Comparison of ENCODE assay signal across 9 mouse cellular contexts in the genomic region with DNA sequence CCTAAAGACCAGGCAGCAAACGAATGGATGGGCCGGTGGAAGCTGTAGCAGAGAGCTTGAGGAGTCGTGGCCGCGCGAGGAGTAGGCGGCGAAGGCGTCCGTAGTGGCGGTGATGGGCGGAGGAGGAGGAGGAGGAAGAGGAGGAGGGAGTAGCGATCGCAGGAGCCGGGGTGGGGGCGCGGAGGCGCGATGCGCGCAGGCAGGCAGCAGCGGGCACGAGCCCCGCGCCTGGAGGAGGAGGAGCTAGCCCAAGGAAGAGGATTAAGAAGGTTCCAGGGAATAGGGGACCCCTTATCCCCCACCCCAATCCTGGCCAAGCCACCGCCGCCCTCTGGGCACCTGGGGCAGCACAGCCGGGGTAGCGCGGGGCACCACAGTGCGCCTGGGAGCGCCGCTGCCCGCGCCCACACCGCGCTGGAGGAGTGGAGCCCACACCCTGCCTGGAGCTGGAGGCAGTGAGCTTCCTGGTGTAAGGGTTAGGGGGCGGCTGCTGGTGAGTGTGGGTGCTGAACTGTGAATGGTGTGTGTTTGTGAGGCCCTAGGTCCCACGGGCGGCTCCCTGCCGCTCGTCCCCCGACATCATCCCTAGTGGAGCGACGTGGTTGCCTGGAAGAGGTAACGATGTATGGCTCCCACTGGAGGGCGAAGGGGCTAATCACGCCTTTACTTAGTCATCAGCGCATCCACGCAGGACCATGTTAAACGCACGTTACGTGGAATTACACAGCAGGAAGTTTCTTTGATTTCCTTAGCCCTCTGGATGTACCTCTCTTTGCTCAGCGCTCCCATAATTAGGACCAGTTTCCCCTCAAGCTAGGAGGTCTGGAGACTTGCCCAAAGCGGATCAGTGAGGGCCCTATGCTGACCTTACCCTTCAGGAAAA. TPM values are rescaled to one million over a fixed set of nuclear protein-coding genes. Genes with fewer than 3 reads are reported as not detected.
DNase-seq lines count a peak whose midpoint lies in the region; ATAC-seq and TF ChIP-seq lines count a peak whose summit lies in the region.
"Had no signal": no experiment of that assay in that cellular context is flagged by ENCODE, and none has a peak within 500 bp of the region (broad histone marks: within the 10 kb centered on the region; RNA-seq: fewer than 3 reads in every experiment).

A gene (minus strand): TSS at position 125 of the 883 bp plus-strand sequence.

- under 1% methylated on average over 43 of the region's 55 CpGs for WGBS in heart, embryonic 12.5 days
- under 1% methylated on average over 55 of the region's 55 CpGs for WGBS in embryonic facial prominence, embryonic 10.5 days
- 0% methylated on average over 43 of the region's 55 CpGs for WGBS in hindbrain, embryonic 14.5 days
- under 1% methylated on average over 47 of the region's 55 CpGs for WGBS in midbrain, postnatal 0 days

- H3K36me3 ChIP-seq in heart, embryonic 12.5 days = no peaks in the 10 kb centered on the region
- H3K36me3 ChIP-seq in embryonic facial prominence, embryonic 10.5 days (replicated peaks) = no peaks in the 10 kb centered on the region
- no peaks in the 10 kb centered on the region for H3K36me3 ChIP-seq in hindbrain, embryonic 14.5 days (replicated peaks; ENCODE audit: control insufficient read depth, insufficient read depth)
- no peaks in the 10 kb centered on the region for H3K36me3 ChIP-seq in midbrain, postnatal 0 days (ENCODE audit: insufficient read depth, low read length)

- DNase-seq in heart, adult 8-10 months (ENCODE audit: low spot score) = no peak
- peak; percentile 1 to 17 for DNase-seq in adrenal gland, adult 18-20 months (ENCODE audit: low spot score in 2 of 2)
- peak; percentile 69 for DNase-seq in embryonic facial prominence, embryonic 10.5 days (ENCODE audit: low spot score)
- DNase-seq in hindbrain, embryonic 14.5 days (ENCODE audit: low spot score) = peak; percentile 68
- peak; percentile 59 to 78 for DNase-seq in left cerebral cortex, adult 9 months (ENCODE audit: low spot score in 2 of 2)
- peak; percentile 76 for DNase-seq in midbrain, postnatal 0 days (ENCODE audit: low spot score)
- DNase-seq in spleen, postnatal 36 days (ENCODE audit: low spot score in 2 of 2) = no peak

- no peaks in the 10 kb centered on the region for H3K4me1 ChIP-seq in heart, embryonic 12.5 days (replicated peaks)
- H3K4me1 ChIP-seq in embryonic facial prominence, embryonic 10.5 days = peaks cover 3% of the 10 kb centered on the region; the same call in 1 of the 2 replicates
- H3K4me1 ChIP-seq in hindbrain, embryonic 14.5 days (replicated peaks; ENCODE audit: control insufficient read depth, insufficient read depth, low read length) = peaks cover 11% of the 10 kb centered on the region; the same call in 1 of the 2 replicates
- H3K4me1 ChIP-seq in midbrain, postnatal 0 days (ENCODE audit: insufficient read depth, low read length) = no peaks in the 10 kb centered on the region

- H3K27ac ChIP-seq in heart, embryonic 12.5 days (ENCODE audit: poor library complexity, severe bottlenecking) = no peak within 1 kb of the TSS
- peak within 1 kb of the TSS; percentile 82 for H3K27ac ChIP-seq in embryonic facial prominence, embryonic 10.5 days (replicated peaks)
- H3K27ac ChIP-seq in hindbrain, embryonic 14.5 days = peak within 1 kb of the TSS; percentile 93
- peak within 1 kb of the TSS; percentile 93 for H3K27ac ChIP-seq in midbrain, postnatal 0 days (ENCODE audit: low read depth, low read length)

- H3K9me3 ChIP-seq in heart, embryonic 12.5 days (replicated peaks) = no peaks in the 10 kb centered on the region
- H3K9me3 ChIP-seq in embryonic facial prominence, embryonic 10.5 days = no peaks in the 10 kb centered on the region
- H3K9me3 ChIP-seq in hindbrain, embryonic 14.5 days (ENCODE audit: control insufficient read depth, low read length) = no peaks in the 10 kb centered on the region
- no peaks in the 10 kb centered on the region for H3K9me3 ChIP-seq in midbrain, postnatal 0 days (ENCODE audit: low read length)

- H3K4me3 ChIP-seq in heart, embryonic 12.5 days = peak within 1 kb of the TSS; percentile 66
- H3K4me3 ChIP-seq in embryonic facial prominence, embryonic 10.5 days = peak within 1 kb of the TSS; percentile 80
- peak within 1 kb of the TSS; percentile 87 for H3K4me3 ChIP-seq in hindbrain, embryonic 14.5 days (replicated peaks; ENCODE audit: low read length)
- peak within 1 kb of the TSS; percentile 76 for H3K4me3 ChIP-seq in midbrain, postnatal 0 days (ENCODE audit: low read depth, low read length)

- peak; percentile 63 for TF ChIP-seq CTCF in midbrain, postnatal 0 days (IDR thresholded peaks at IDR 0.05)

- peak within 1 kb of the TSS; percentile 100 for H3K4me2 ChIP-seq in heart, embryonic 12.5 days
- H3K4me2 ChIP-seq in hindbrain, embryonic 14.5 days (replicated peaks) = peak within 1 kb of the TSS; percentile 72
- H3K4me2 ChIP-seq in midbrain, postnatal 0 days (ENCODE audit: low read depth, low read length, poor library complexity, severe bottlenecking) = peak within 1 kb of the TSS; percentile 68

- peak; percentile 67 for ATAC-seq in heart, embryonic 12.5 days (ENCODE audit: insufficient number of reproducible peaks, low FRiP score)
- ATAC-seq in hindbrain, embryonic 14.5 days (ENCODE audit: low FRiP score) = peak; percentile 92
- ATAC-seq in midbrain, postnatal 0 days (ENCODE audit: low FRiP score) = peak; percentile 89

- peaks cover 10% of the 10 kb centered on the region; the same call in 1 of the 2 replicates for H3K27me3 ChIP-seq in heart, embryonic 12.5 days (replicated peaks)
- H3K27me3 ChIP-seq in embryonic facial prominence, embryonic 10.5 days (replicated peaks; ENCODE audit: low read depth, poor library complexity, severe bottlenecking) = peaks cover 39% of the 10 kb centered on the region
- H3K27me3 ChIP-seq in hindbrain, embryonic 14.5 days (ENCODE audit: control insufficient read depth, insufficient read depth, low read length) = no peaks in the 10 kb centered on the region
- no peaks in the 10 kb centered on the region for H3K27me3 ChIP-seq in midbrain, postnatal 0 days (ENCODE audit: insufficient read depth, low read length)

- H3K9ac ChIP-seq in heart, embryonic 12.5 days = peak within 1 kb of the TSS; percentile 62
- H3K9ac ChIP-seq in hindbrain, embryonic 14.5 days = peak within 1 kb of the TSS; percentile 93
- H3K9ac ChIP-seq in midbrain, postnatal 0 days (replicated peaks; ENCODE audit: low read length, poor library complexity, severe bottlenecking) = peak within 1 kb of the TSS; percentile 87

RNA-seq across cellular contexts. Expression of the gene that starts here (rescaled TPM):
- polyA plus RNA-seq in heart, embryonic 12.5 days (2016; fragmentation: Nextera tagmentation; extraction: Ambion mirVana) = 0.56 and 1.2 TPM in 2 replicates
- under 1 TPM in 1 of 4 experiments, not detected in 3; 0.05 TPM for total RNA-seq in heart, adult 8-10 months (2022)
- total RNA-seq in adrenal gland, adult 18-20 months (2021) = under 1 TPM in 1 of 2 experiments, not detected in 1; 0.32 TPM
- polyA plus RNA-seq in embryonic facial prominence, embryonic 10.5 days (2016; fragmentation: Nextera tagmentation; extraction: Ambion mirVana) = 0.84 and 0.93 TPM in 2 replicates
- 37.1 and 37.4 TPM in 2 replicates for polyA plus RNA-seq in hindbrain, embryonic 14.5 days (2014; fragmentation: Nextera tagmentation; extraction: Ambion mirVana)
- total RNA-seq in midbrain, postnatal 0 days (2014; rRNA removed) = 29.4 and 36.7 TPM in 2 replicates
- polyA plus RNA-seq in midbrain, postnatal 0 days (2015; fragmentation: Nextera tagmentation; extraction: Ambion mirVana) = 52.1 and 72.4 TPM in 2 replicates
- polyA plus RNA-seq: large intestine, adult 2 months had no signal

Comparison
In these comparisons a context has a peak if more than half of its experiments do, and no peak if none do; other contexts are left out.
1. RNA of the gene that starts here (total RNA-seq): 29.4 to 36.7 TPM in midbrain, postnatal 0 days; 0.32 TPM in adrenal gland, adult 18-20 months and 0.05 TPM in heart, adult 8-10 months; every median in the first group is over 10 times any median in the second.
2. RNA of the gene that starts here (polyA plus RNA-seq): 52.1 to 72.4 TPM in midbrain, postnatal 0 days and 37.1 to 37.4 TPM in hindbrain, embryonic 14.5 days; 0.84 to 0.93 TPM in embryonic facial prominence, embryonic 10.5 days and 0.56 to 1.2 TPM in heart, embryonic 12.5 days; every median in the first group is over 10 times any median in the second.
3. Peak in DNase-seq in adrenal gland, adult 18-20 months; RNA of the gene not detected or under 1 TPM.
4. Peak in DNase-seq, H3K4me3 ChIP-seq and H3K27ac ChIP-seq in embryonic facial prominence, embryonic 10.5 days; RNA of the gene not detected or under 1 TPM.
5. DNase-seq: peak in hindbrain, embryonic 14.5 days (single experiment), left cerebral cortex, adult 9 months (2 of 2) and midbrain, postnatal 0 days (single experiment); none in heart, adult 8-10 months (single experiment) and spleen, postnatal 36 days (0 of 2).
6. Peak in every context shown above with its lines, with median percentiles within 50 percentile points of each other: ATAC-seq, H3K4me2 ChIP-seq, H3K4me3 ChIP-seq and H3K9ac ChIP-seq.